Mouse (Mus musculus) c-Kit-positive CD71-positive TER-119-positive erythroid progenitor cells, embryonic 14.5 days (primary cell): ENCODE data around the gene Slc9a1.

Experiments used
- DNase-seq: peaks from one replicate; pipeline ENCODE4 v3.0.0-alpha.2; 2013; ENCODE audit warnings: low spot score

The Slc9a1 gene

GRCm38 (mm10) chr4:133439460-133440376, 70.2 kb downstream of the Slc9a1 start:
- no peak for DNase-seq

GRCm38 (mm10) chr4:133440377-133440795, 70.9 kb downstream of the Slc9a1 start:
- no peak for DNase-seq

GRCm38 (mm10) chr4:133442194-133442593, 72.7 kb downstream of the Slc9a1 start:
- no peak for DNase-seq

GRCm38 (mm10) chr4:133443085-133443484, 73.6 kb downstream of the Slc9a1 start:
- no peak for DNase-seq

GRCm38 (mm10) chr4:133445727-133446126, 76.2 kb downstream of the Slc9a1 start:
- no peak for DNase-seq

GRCm38 (mm10) chr4:133447366-133447765, 77.9 kb downstream of the Slc9a1 start:
- DNase-seq, result no peak

GRCm38 (mm10) chr4:133447967-133448366, 78.5 kb downstream of the Slc9a1 start:
- no peak for DNase-seq

- no peak for DNase-seq
Observed at GRCm38 (mm10) chr4:133448708-133449388, 79.3 kb downstream of the Slc9a1 start.

- DNase-seq, result no peak
Observed at GRCm38 (mm10) chr4:133449726-133450125, 80.2 kb downstream of the Slc9a1 start.

GRCm38 (mm10) chr4:133451536-133451935, 82.0 kb downstream of the Slc9a1 start:
- DNase-seq, result peak; percentile 69

GRCm38 (mm10) chr4:133452433-133452832, 82.9 kb downstream of the Slc9a1 start:
- DNase-seq, result no peak

- no peak for DNase-seq
Observed at GRCm38 (mm10) chr4:133458044-133458443, 88.5 kb downstream of the Slc9a1 start.

- no peak for DNase-seq
Observed at GRCm38 (mm10) chr4:133460006-133460405, 90.5 kb downstream of the Slc9a1 start.

GRCm38 (mm10) chr4:133460796-133461325, 91.4 kb downstream of the Slc9a1 start:
- no peak for DNase-seq

- no peak for DNase-seq
Observed at GRCm38 (mm10) chr4:133461362-133461761, 91.9 kb downstream of the Slc9a1 start.

GRCm38 (mm10) chr4:133463184-133463583, 93.7 kb downstream of the Slc9a1 start:
- no peak for DNase-seq

GRCm38 (mm10) chr4:133468080-133468479, 98.6 kb downstream of the Slc9a1 start:
- DNase-seq, result peak; percentile 69

- DNase-seq, result no peak
Observed at GRCm38 (mm10) chr4:133469122-133469521, 99.6 kb downstream of the Slc9a1 start.

- no peak for DNase-seq
Observed at GRCm38 (mm10) chr4:133471135-133471821, 101.8 kb downstream of the Slc9a1 start.
